Mouse (Mus musculus) heart, adult 2 months (tissue): ENCODE results near the gene Rxra. TPM values are rescaled to one million over a fixed set of nuclear protein-coding genes. Genes with fewer than 3 reads are reported as not detected.

Experiments used
- DNase-seq, 2 experiments: peaks; one replicate each; pipeline ENCODE4 v3.0.0; 2021
- H3K27ac ChIP-seq: fragments of 200-600 bp; 2 replicates; pipeline ENCODE4 v1.8.1; 2022
- H3K27me3 ChIP-seq: fragments of 200-500 bp; 2 replicates; pipeline ENCODE4 v1.6.1; 2012; ENCODE audit warnings: mild to moderate bottlenecking, low read length, inconsistent platforms, mixed read lengths; ENCODE audit not compliant: control insufficient read depth, insufficient read depth
- H3K36me3 ChIP-seq: fragments of 200-500 bp; 2 replicates; pipeline ENCODE4 v1.6.1; 2012; ENCODE audit warnings: low read length, inconsistent platforms; ENCODE audit not compliant: control insufficient read depth, insufficient read depth
- H3K4me1 ChIP-seq: fragments of 200-500 bp; 2 replicates; pipeline ENCODE4 v1.6.1; 2011; ENCODE audit warnings: low read length; ENCODE audit not compliant: control insufficient read depth, insufficient read depth
- H3K4me3 ChIP-seq: fragments of 200-600 bp; 2 replicates; pipeline ENCODE4 v1.8.1; 2022
- H3K79me2 ChIP-seq: fragments of 200-500 bp; replicated peaks from 2 replicates; pipeline ENCODE4 v1.6.1; 2012; ENCODE audit warnings: mild to moderate bottlenecking, inconsistent platforms, low read length, moderate library complexity, mixed read lengths; ENCODE audit not compliant: control insufficient read depth, insufficient read depth
- H3K9ac ChIP-seq: fragments of 200-500 bp; 2 replicates; pipeline ENCODE4 v1.6.1; 2012; ENCODE audit warnings: low read depth, mild to moderate bottlenecking, control low read depth, inconsistent platforms, low read length, mixed read lengths
- CTCF ChIP-seq: fragments of 200-600 bp; IDR thresholded peaks from 2 replicates; pipeline ENCODE4 v1.8.1; 2022; ENCODE audit warnings: antibody characterized with exemption, mild to moderate bottlenecking, moderate library complexity
- EP300 ChIP-seq: fragments of 200-500 bp; IDR thresholded peaks from 2 replicates; pipeline ENCODE4 v1.6.1; 2011; ENCODE audit warnings: low read depth, low read length, control low read depth; ENCODE audit not compliant: insufficient read depth
- POLR2A ChIP-seq: fragments of 200-500 bp; IDR thresholded peaks from 2 replicates; pipeline ENCODE4 v1.6.1; 2011; ENCODE audit warnings: mild to moderate bottlenecking, low read depth, low read length, control low read depth; ENCODE audit not compliant: insufficient read depth
- WGBS: fragments of 180-500 bp; shearing (Covaris S2); methylation state at CpG from one replicate; pipeline ENCODE4 v1.1.7; 2018; 5-methylcytosine and 5-hydroxymethylcytosine counted together
- intact Hi-C: fragments of 180-260 bp; cut with DNase I; formaldehyde crosslinking; loops from one replicate; pipeline ENCODE4 v1.15.1; 2025
- polyA plus RNA-seq: library from polyadenylated mRNA; depleted of rRNA; stranded (reverse); fragments of >200 nt; gene quantifications from 2 replicates; pipeline ENCODE4 v1.2.3, GENCODE M21; 2012; rRNA removed
- total RNA-seq, 2 experiments: library from RNA; stranded (reverse); gene quantifications; 2 replicates each; pipeline ENCODE4 v1.2.3; 2021

The Rxra gene
- total and polyA plus RNA-seq, 3 experiments = 45.1 to 52.6 (median 52.0) TPM

DNA sequence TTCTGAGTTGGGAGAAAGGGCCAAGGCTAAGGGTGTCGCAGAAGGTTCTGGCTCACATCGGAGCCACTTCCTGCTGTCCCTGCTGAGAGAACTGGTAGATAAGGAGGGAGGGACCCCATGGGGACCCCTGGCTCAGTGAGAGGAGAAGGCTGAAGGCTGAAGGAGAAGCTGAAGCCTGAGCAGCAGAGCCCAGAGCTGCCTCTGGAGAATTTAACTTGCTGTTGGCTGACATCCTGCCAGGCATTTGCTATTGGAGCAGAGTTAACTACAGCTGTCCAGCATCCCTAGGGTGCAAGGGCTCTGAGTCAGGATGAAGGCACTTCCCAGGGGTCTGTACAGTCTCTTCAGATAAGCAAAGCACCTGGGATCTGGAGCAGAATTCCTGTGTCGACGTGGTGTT, 122.8 kb downstream of the Rxra start:
- Histone ChIP-seq H3K9ac (no peak overlapping the region), H3K36me3 (no peaks in the 10 kb centered on the region), H3K27me3 (no peaks in the 10 kb centered on the region), H3K27ac (peak overlapping the region; percentile 47), H3K79me2 (no peaks in the 10 kb centered on the region), H3K4me1 (no peaks in the 10 kb centered on the region; the same call in 1 of the 2 replicates), H3K4me3 (no peak overlapping the region)
- DNase-seq = peak; percentile 62 to 78
- 15% methylated on average over 4 of the region's 4 CpGs for WGBS
- intact Hi-C loops = no loop called here
- TF ChIP-seq CTCF (no peak), EP300 (peak; percentile 34; the same call in 1 of the 2 replicates), POLR2A (no peak)

DNA sequence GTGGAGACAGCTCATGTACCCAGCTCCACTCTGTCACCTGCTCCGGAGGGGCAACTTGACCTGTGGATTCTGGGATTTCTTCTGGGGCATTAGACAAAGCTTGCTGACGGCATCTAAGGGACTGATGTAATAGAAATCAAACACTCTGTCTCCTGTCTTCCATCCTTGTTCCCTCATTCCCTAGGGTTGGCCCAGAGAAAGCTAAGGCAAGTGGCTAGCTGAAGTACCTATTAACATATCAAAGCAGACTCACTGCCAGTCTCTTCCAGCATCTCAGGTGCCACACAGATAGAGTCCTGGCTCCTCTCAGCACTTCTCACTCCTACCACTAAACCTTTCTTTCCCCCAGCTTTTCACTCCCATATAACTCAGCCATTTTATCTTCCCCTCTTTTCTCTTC, 124.8 kb downstream of the Rxra start:
- no peak overlapping the region for H3K27ac ChIP-seq
- TF ChIP-seq POLR2A (no peak), CTCF (no peak), EP300 (no peak)
- no peak overlapping the region for H3K4me3 ChIP-seq
- no peak for DNase-seq
- WGBS = 86% methylated on average over 2 of the region's 2 CpGs
- H3K36me3 ChIP-seq = no peaks in the 10 kb centered on the region
- no peak overlapping the region for H3K9ac ChIP-seq
- no peaks in the 10 kb centered on the region for H3K79me2 ChIP-seq
- no peaks in the 10 kb centered on the region; the same call in 1 of the 2 replicates for H3K4me1 ChIP-seq
- intact Hi-C loops = no loop called here
- H3K27me3 ChIP-seq = no peaks in the 10 kb centered on the region

DNA sequence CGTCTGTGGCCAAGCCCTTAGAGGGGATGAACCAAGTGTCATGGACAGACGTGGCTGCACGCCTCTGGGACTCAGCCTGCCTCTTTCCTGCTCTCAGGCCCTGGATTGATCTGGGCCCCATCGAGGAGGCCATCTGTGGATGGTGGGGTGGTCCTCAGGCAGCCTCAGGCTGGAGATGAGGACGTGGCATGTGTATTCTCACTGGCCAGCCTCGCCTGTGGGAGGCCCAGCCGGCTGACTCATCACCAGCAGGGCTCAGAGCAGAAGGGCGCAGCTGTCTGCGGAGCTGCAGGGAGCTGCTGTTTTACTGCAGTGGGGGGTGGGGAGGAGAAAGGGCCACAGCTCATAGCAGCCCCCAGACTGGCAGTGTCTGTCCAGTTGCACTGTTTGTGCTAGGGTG, 126.3 kb downstream of the Rxra start:
- no peaks in the 10 kb centered on the region; the same call in 1 of the 2 replicates for H3K4me1 ChIP-seq
- WGBS = 39% methylated on average over 9 of the region's 9 CpGs
- peak overlapping the region; percentile 20; the same call in 1 of the 2 replicates for H3K27ac ChIP-seq
- no peaks in the 10 kb centered on the region for H3K79me2 ChIP-seq
- no peaks in the 10 kb centered on the region for H3K27me3 ChIP-seq
- no peak overlapping the region for H3K4me3 ChIP-seq
- no peak overlapping the region for H3K9ac ChIP-seq
- intact Hi-C loops = no loop called here
- no peak for TF ChIP-seq EP300
- no peak for TF ChIP-seq CTCF
- TF ChIP-seq POLR2A = no peak
- DNase-seq = peak; percentile 68 to 77
- H3K36me3 ChIP-seq = no peaks in the 10 kb centered on the region

DNA sequence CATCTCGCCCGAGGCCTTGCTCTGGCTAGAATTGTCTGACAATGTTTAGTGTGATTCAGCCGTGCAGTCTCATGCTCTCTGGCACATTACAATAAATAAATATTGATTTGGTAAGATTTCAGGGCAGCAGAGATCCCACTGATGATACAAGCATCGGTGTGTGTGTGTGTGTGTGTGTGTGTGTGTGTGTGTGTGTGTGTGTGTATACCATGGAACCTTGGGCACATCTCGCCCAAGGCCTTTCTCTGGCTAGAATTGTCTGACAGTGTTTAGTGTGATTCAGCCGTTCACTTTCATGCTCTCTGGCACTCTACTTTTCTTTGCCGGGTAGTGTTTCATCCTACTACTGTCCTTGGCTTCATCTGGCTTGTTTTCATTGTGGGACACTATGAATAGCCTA, 130.5 kb downstream of the Rxra start:
- no peak for TF ChIP-seq POLR2A
- no peak for TF ChIP-seq CTCF
- TF ChIP-seq EP300 = no peak
- WGBS = 87% methylated on average over 7 of the region's 7 CpGs
- Histone ChIP-seq H3K36me3 (no peaks in the 10 kb centered on the region), H3K27ac (no peak overlapping the region), H3K79me2 (no peaks in the 10 kb centered on the region), H3K4me1 (no peaks in the 10 kb centered on the region; the same call in 1 of the 2 replicates), H3K27me3 (no peaks in the 10 kb centered on the region), H3K4me3 (no peak overlapping the region), H3K9ac (no peak overlapping the region)
- DNase-seq = no peak
- intact Hi-C loops = no loop called here

DNA sequence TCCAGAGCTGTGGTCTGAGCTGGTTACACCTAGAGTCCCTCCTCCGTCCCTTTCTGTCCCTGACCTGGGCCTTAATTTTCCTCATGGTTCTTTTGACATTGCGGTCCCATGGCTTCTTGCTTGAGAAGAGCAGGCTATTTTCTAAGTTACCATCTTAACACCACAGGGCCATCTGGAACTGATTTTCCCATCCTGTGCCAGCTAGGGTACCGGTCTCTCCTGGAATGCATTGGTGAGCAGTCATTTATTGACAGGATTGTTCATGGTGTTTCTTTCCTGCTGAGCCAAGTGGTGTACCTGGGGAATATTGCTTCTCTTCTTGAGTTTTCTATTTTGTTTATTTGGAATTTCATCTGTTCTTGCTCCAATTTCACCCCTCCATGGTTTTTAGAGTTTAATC, 131.4 kb downstream of the Rxra start:
- WGBS = 93% methylated on average over 3 of the region's 3 CpGs
- intact Hi-C loops = no loop called here
- no peaks in the 10 kb centered on the region for H3K36me3 ChIP-seq
- TF ChIP-seq CTCF (no peak), POLR2A (no peak), EP300 (no peak)
- no peaks in the 10 kb centered on the region for H3K79me2 ChIP-seq
- no peaks in the 10 kb centered on the region for H3K4me1 ChIP-seq
- H3K27ac ChIP-seq = no peak overlapping the region
- no peak overlapping the region for H3K9ac ChIP-seq
- no peaks in the 10 kb centered on the region for H3K27me3 ChIP-seq
- H3K4me3 ChIP-seq = no peak overlapping the region
- no peak for DNase-seq

DNA sequence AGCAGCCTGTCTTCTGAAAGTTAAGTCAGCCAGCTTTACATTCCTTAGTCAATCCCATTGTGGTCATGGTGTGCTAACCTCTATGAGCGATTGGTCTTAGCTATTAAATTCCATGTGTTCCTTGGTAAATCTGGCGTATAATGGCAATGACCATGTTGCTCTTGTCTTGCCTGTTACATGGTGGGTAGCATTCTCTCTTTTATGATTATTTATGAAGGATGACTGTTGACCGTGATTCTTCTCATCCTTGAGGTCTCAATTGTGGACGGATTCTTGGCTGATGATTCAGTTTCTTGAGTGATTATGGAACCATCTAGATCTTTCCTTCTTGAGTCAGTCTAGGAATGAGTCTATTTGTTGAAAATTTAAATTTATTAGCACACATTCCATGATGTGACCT, 133.7 kb downstream of the Rxra start:
- Histone ChIP-seq H3K9ac (no peak overlapping the region), H3K27ac (no peak overlapping the region), H3K27me3 (no peaks in the 10 kb centered on the region), H3K36me3 (no peaks in the 10 kb centered on the region), H3K79me2 (no peaks in the 10 kb centered on the region), H3K4me1 (peaks cover 2% of the 10 kb centered on the region; the same call in 1 of the 2 replicates), H3K4me3 (no peak overlapping the region)
- intact Hi-C loops = no loop called here
- no peak for DNase-seq
- WGBS = 87% methylated on average over 4 of the region's 4 CpGs
- TF ChIP-seq EP300 (no peak), POLR2A (no peak), CTCF (no peak)

Other genes starting within 250 kb of the Rxra start
- 10 to 100 TPM; 11.3 to 12.5 TPM for gene Vav2, start 249.4 kb upstream of the Rxra start, total RNA-seq
- 11.9 and 16.9 TPM in 2 replicates for gene Vav2, start 249.4 kb upstream of the Rxra start, polyA plus RNA-seq
- under 1 TPM; 0.65 to 0.98 TPM for gene Brd3os, start 234.1 kb upstream of the Rxra start, total RNA-seq
- gene Brd3os, start 234.1 kb upstream of the Rxra start, polyA plus RNA-seq = 3.9 TPM in 2 replicates
- gene Brd3, start 168.8 kb upstream of the Rxra start, total RNA-seq = 10 to 100 TPM; 27.0 to 28.7 TPM
- gene Brd3, start 168.8 kb upstream of the Rxra start, polyA plus RNA-seq = 12.5 and 13.1 TPM in 2 replicates
- gene Wdr5, start 161.3 kb upstream of the Rxra start, total RNA-seq = 10 to 100 TPM; 24.0 to 24.8 TPM
- 18.6 and 27.4 TPM in 2 replicates for gene Wdr5, start 161.3 kb upstream of the Rxra start, polyA plus RNA-seq
- 10 to 100 TPM; 16.0 to 22.9 TPM for gene Col5a1, start 210.0 kb downstream of the Rxra start, total RNA-seq
- 15.7 and 17.2 TPM in 2 replicates for gene Col5a1, start 210.0 kb downstream of the Rxra start, polyA plus RNA-seq